Mouse (Mus musculus) midbrain, embryonic 15.5 days (tissue): ENCODE results near the gene Bckdhb. TPM values are rescaled to one million over a fixed set of nuclear protein-coding genes. Genes with fewer than 3 reads are reported as not detected.
"Not testable (repeated sequence)": the region's sequence is repeated elsewhere in the genome, so short reads cannot be mapped to it uniquely, and the experiment has no call there.

Source experiments
- ATAC-seq: fragments of 200-750 bp; cut with Nextera tagmentation; replicated peaks from 2 replicates; pipeline ENCODE4 v1.8.0; 2017; ENCODE audit warnings: moderate TSS enrichment
- H3K27ac ChIP-seq: fragments of 300-500 bp; sonication (generic); 2 replicates; pipeline ENCODE4 v1.5.1; 2015; ENCODE audit warnings: mild to moderate bottlenecking, inconsistent platforms
- H3K27me3 ChIP-seq: fragments of 300-500 bp; sonication (generic); replicated peaks from 2 replicates; pipeline ENCODE4 v1.6.1; 2015; ENCODE audit warnings: inconsistent platforms
- H3K36me3 ChIP-seq: fragments of 300-500 bp; sonication (generic); replicated peaks from 2 replicates; pipeline ENCODE4 v1.6.1; 2015; ENCODE audit warnings: inconsistent platforms
- H3K4me1 ChIP-seq: fragments of 300-500 bp; sonication (generic); 2 replicates; pipeline ENCODE4 v1.6.1; 2015; ENCODE audit warnings: inconsistent platforms
- H3K4me2 ChIP-seq: fragments of 300-500 bp; sonication (generic); 2 replicates; pipeline ENCODE4 v1.6.1; 2015; ENCODE audit warnings: inconsistent platforms, mild to moderate bottlenecking, moderate library complexity
- H3K4me3 ChIP-seq: fragments of 300-500 bp; sonication (generic); 2 replicates; pipeline ENCODE4 v1.5.1; 2015; ENCODE audit warnings: mild to moderate bottlenecking, inconsistent platforms
- H3K9ac ChIP-seq: fragments of 300-500 bp; sonication (generic); 2 replicates; pipeline ENCODE4 v1.6.1; 2015; ENCODE audit warnings: mild to moderate bottlenecking, inconsistent platforms
- H3K9me3 ChIP-seq: fragments of 300-500 bp; sonication (generic); 2 replicates; pipeline ENCODE4 v1.6.1; 2016; ENCODE audit warnings: inconsistent platforms
- WGBS: fragments of 180-500 bp; shearing (Covaris S2); methylation state at CpG from one replicate; pipeline ENCODE4 v1.1.7; 2015; ENCODE audit warnings: mixed read lengths; 5-methylcytosine and 5-hydroxymethylcytosine counted together
- polyA plus RNA-seq: library from polyadenylated mRNA; unstranded; fragments of >200 nt; fragmentation: Nextera tagmentation; extraction: Ambion mirVana; gene quantifications from 2 replicates; pipeline ENCODE4 v1.2.1, GENCODE M21; 2015

Gene Bckdhb
- polyA plus RNA-seq, 1 experiment from 2014 or later: 28.6 TPM

DNA sequence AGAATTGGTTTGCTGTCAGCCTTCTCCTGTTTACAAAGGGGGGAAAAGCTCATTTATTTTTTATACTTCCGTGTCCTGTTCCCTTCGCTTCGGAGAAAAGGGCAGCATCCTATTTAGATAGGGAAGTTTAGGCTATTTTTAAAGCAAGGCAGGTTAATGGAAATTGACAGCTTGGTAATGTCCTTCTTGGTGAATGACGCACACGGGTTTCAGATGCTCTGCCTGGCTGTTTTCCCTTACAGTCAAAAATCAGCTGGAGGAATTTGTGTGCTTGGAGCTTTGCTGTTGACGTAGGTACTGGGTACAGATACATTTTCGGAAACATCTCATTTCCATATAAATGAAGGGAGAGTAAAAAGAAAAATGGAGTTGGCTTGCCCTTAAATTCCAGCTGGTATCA, 44.4 kb downstream of the Bckdhb start:
- Histone ChIP-seq H3K4me2 (no peak overlapping the region), H3K4me3 (no peak overlapping the region), H3K36me3 (no peaks in the 10 kb centered on the region), H3K4me1 (no peaks in the 10 kb centered on the region), H3K27me3 (no peaks in the 10 kb centered on the region), H3K27ac (no peak overlapping the region), H3K9me3 (no peaks in the 10 kb centered on the region), H3K9ac (no peak overlapping the region)
- no peak for ATAC-seq
- 76% methylated on average over 7 of the region's 7 CpGs for WGBS

DNA sequence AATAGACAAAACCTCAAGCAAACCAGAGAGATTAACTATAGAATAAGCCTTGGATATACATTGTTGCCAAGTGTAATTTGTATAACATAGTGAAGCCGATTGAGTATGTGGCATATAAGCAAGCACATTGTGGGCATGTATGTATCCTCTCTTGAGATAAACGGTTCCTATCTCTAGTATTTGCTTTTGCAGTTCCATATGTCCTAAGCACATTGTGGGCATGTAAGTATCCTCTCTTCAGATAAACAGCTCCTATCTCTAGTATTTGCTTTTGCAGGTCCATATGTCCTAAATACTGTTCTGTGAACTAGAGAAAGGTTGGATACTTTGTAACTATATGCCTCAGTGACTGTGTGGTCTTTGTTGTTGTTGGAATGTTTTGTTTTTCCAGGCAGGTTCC, 48.5 kb downstream of the Bckdhb start:
- no peak for ATAC-seq
- no peak overlapping the region for H3K9ac ChIP-seq
- H3K27ac ChIP-seq: no peak overlapping the region
- no peaks in the 10 kb centered on the region for H3K9me3 ChIP-seq
- no peaks in the 10 kb centered on the region for H3K36me3 ChIP-seq
- H3K4me1 ChIP-seq: no peaks in the 10 kb centered on the region
- WGBS: 90% methylated on average over 2 of the region's 2 CpGs
- no peak overlapping the region for H3K4me3 ChIP-seq
- no peaks in the 10 kb centered on the region for H3K27me3 ChIP-seq
- no peak overlapping the region for H3K4me2 ChIP-seq

GRCm38 (mm10) chr9:83975811-83976210, 50.9 kb downstream of the Bckdhb start:
- no peak for ATAC-seq
- Histone ChIP-seq H3K27ac (no peak overlapping the region), H3K4me3 (no peak overlapping the region), H3K36me3 (no peaks in the 10 kb centered on the region), H3K4me2 (no peak overlapping the region), H3K9ac (no peak overlapping the region), H3K27me3 (no peaks in the 10 kb centered on the region), H3K4me1 (no peaks in the 10 kb centered on the region), H3K9me3 (no peaks in the 10 kb centered on the region)
- 98% methylated on average over 2 of the region's 2 CpGs for WGBS

DNA sequence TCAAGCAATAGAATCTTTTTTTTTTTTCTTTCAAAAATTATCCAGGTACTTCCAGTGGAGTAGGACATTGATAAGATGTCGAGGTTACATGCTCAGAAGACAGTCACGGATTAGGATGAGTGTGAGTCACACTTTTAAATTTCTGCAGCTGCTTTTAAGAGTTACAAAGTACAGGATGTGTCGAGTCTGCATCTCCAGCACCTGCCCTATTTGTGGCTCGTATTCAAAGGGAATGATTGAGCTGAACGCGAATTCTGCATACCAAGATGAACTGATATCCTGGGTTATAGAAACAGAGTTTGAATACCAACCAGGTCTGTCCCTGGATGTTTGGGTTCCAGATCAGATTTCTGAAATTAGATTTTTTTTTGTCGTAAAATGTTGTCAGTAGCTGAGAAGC, 56.3 kb downstream of the Bckdhb start:
- Histone ChIP-seq H3K9me3 (no peaks in the 10 kb centered on the region), H3K4me2 (no peak overlapping the region), H3K27ac (no peak overlapping the region), H3K27me3 (no peaks in the 10 kb centered on the region), H3K4me1 (no peaks in the 10 kb centered on the region), H3K36me3 (no peaks in the 10 kb centered on the region), H3K9ac (no peak overlapping the region), H3K4me3 (no peak overlapping the region)
- ATAC-seq: no peak
- 85% methylated on average over 7 of the region's 7 CpGs for WGBS

- Histone ChIP-seq H3K4me3 (no peak overlapping the region), H3K4me1 (no peaks in the 10 kb centered on the region), H3K36me3 (0 out of 2 replicates have a peak, but pooled peaks cover 4% of the 10 kb centered on the region), H3K9ac (no peak overlapping the region), H3K27ac (no peak overlapping the region), H3K27me3 (no peaks in the 10 kb centered on the region), H3K9me3 (no peaks in the 10 kb centered on the region), H3K4me2 (no peak overlapping the region)
- WGBS: 90% methylated on average over 2 of the region's 2 CpGs
- no peak for ATAC-seq
Measured at GRCm38 (mm10) chr9:84008961-84009360, 84.0 kb downstream of the Bckdhb start.

GRCm38 (mm10) chr9:84011146-84011545, 86.2 kb downstream of the Bckdhb start:
- no peaks in the 10 kb centered on the region for H3K27me3 ChIP-seq
- H3K9me3 ChIP-seq: no peaks in the 10 kb centered on the region
- H3K4me1 ChIP-seq: no peaks in the 10 kb centered on the region
- H3K36me3 ChIP-seq: no peaks in the 10 kb centered on the region
- H3K4me2 ChIP-seq: no peak overlapping the region
- no peak overlapping the region for H3K4me3 ChIP-seq
- no peak overlapping the region for H3K9ac ChIP-seq
- no peak for ATAC-seq
- H3K27ac ChIP-seq: no peak overlapping the region

DNA sequence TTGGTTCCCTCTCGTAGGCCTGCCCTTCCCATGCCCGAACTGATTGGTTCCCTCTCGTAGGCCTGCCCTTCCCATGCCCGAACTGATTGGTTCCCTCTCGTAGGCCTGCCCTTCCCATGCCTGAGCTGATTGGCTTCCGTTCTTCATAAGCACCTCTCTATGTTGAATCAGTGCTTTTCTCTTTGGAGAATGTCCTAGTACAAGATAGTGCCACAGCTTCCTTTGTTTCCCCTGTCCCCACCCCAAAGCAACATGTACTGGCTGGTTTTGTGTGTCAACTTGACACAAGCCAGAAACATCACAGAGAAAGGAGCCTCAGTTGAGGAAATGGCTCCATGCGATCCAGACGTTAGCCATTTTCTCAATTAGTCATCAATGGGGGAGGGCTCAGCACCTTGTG, 93.2 kb downstream of the Bckdhb start:
- H3K9ac ChIP-seq, H3K4me2 ChIP-seq, H3K9me3 ChIP-seq, H3K27ac ChIP-seq, H3K36me3 ChIP-seq, H3K4me3 ChIP-seq, H3K27me3 ChIP-seq, H3K4me1 ChIP-seq, ATAC-seq: not testable (repeated sequence)
- 94% methylated on average over 8 of the region's 8 CpGs for WGBS

DNA sequence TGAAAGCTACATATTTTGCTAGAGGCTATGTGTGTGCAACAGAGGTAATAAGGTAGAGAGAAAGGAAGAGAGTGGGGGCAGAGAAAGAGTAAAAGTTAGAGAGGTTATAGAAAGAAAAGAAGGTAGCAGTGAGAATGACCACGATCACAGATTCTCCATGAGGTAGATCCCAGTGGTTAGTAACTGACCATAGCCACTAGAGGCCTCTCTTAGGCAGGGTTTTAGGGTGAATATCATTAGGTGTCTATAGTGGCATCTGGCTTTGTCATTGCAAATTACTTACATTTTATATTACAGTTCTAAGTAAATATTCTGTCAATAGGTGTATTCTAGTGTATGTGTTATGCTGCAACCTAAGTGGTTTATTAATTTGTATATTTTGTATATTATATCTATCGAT, 94.7 kb downstream of the Bckdhb start:
- Histone ChIP-seq H3K27ac (no peak overlapping the region), H3K9me3 (no peaks in the 10 kb centered on the region), H3K4me2 (no peak overlapping the region), H3K4me1 (no peaks in the 10 kb centered on the region), H3K27me3 (no peaks in the 10 kb centered on the region), H3K9ac (no peak overlapping the region), H3K36me3 (no peaks in the 10 kb centered on the region), H3K4me3 (no peak overlapping the region)
- peak; percentile 78; the same call in 1 of the 2 replicates for ATAC-seq
- 60% methylated on average over 2 of the region's 2 CpGs for WGBS

DNA sequence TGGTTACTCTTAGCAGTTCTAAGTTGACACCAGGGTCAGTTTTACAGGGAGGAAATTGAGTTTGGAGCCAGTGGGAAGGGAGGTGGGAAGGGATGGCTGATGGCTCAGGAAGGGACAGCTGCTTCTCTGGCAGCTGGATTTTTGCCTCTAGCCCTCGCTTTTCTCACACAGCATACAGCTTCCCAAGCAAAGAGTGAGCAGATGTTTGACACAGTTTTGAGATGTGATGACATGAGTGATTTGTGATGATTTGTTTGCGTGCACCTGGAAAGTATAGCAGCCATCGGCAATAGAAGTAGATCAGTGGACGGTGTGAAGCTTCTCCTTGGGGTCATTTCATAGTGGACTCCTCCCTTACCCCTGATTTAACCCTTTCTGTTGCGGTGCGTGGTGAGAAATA, 96.2 kb downstream of the Bckdhb start:
- no peak for ATAC-seq
- WGBS: 90% methylated on average over 6 of the region's 6 CpGs
- no peak overlapping the region for H3K9ac ChIP-seq
- no peak overlapping the region for H3K4me2 ChIP-seq
- no peaks in the 10 kb centered on the region for H3K4me1 ChIP-seq
- H3K27ac ChIP-seq: no peak overlapping the region
- H3K9me3 ChIP-seq: no peaks in the 10 kb centered on the region
- H3K4me3 ChIP-seq: no peak overlapping the region
- no peaks in the 10 kb centered on the region for H3K27me3 ChIP-seq
- H3K36me3 ChIP-seq: no peaks in the 10 kb centered on the region

DNA sequence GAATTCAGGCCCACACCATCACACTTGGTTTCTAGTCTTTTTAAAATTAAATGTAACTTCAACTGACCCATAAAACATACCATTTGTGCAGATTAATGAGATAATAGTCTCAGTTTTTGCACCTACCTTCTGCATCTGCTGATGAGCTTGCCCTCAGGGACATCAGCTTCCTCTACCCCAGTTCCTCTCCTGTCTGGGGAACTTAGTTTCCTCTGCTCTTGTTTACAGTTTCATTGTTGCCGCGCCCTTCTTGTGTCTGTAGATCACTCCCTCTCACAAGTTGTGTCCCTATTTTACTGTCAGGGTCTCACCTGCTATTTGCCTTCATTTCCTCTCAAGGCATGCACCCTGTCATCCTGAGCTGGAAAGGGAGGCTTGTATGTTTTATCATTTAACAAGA, 103.2 kb downstream of the Bckdhb start:
- no peaks in the 10 kb centered on the region for H3K36me3 ChIP-seq
- H3K4me2 ChIP-seq: no peak overlapping the region
- no peak overlapping the region for H3K9ac ChIP-seq
- no peaks in the 10 kb centered on the region for H3K9me3 ChIP-seq
- no peaks in the 10 kb centered on the region for H3K27me3 ChIP-seq
- ATAC-seq: no peak
- peaks cover 11% of the 10 kb centered on the region for H3K4me1 ChIP-seq
- no peak overlapping the region for H3K27ac ChIP-seq
- H3K4me3 ChIP-seq: no peak overlapping the region
- 97% methylated on average over 2 of the region's 2 CpGs for WGBS

DNA sequence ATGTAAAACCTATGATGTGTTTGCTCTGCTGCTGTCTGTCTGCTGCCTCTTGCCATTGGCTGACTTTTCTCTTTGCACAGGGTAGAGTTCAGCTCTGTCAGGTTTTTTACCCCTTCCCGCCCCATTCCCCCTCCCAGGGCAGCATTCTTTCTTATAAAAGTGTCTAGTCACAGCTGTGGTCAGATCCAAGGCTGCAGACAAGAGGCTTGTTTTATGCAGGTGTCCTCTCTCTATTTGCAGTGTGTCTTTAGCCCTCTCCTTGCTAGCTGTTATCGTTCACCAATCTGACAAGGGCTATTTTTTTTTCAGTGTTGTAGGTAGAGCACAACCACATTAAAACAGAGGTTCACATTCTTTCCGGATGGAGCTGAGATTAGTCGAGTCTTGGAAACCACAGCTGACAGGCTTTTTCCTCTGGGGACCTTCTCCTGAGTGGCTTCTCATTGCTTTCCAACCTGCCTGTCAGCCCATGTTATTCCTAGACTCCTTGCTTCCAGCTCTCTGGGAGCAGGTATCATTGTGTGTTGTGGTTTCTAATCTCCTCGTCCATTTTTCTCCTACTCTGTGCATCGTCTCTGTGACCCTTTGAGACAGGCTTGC, 105.8 kb downstream of the Bckdhb start:
- H3K4me3 ChIP-seq: no peak overlapping the region
- no peak overlapping the region for H3K4me2 ChIP-seq
- no peaks in the 10 kb centered on the region for H3K36me3 ChIP-seq
- H3K27ac ChIP-seq: no peak overlapping the region
- H3K27me3 ChIP-seq: no peaks in the 10 kb centered on the region
- WGBS: 63% methylated on average over 6 of the region's 6 CpGs
- no peak overlapping the region for H3K9ac ChIP-seq
- H3K4me1 ChIP-seq: peaks cover 19% of the 10 kb centered on the region
- no peaks in the 10 kb centered on the region for H3K9me3 ChIP-seq
- ATAC-seq: no peak

DNA sequence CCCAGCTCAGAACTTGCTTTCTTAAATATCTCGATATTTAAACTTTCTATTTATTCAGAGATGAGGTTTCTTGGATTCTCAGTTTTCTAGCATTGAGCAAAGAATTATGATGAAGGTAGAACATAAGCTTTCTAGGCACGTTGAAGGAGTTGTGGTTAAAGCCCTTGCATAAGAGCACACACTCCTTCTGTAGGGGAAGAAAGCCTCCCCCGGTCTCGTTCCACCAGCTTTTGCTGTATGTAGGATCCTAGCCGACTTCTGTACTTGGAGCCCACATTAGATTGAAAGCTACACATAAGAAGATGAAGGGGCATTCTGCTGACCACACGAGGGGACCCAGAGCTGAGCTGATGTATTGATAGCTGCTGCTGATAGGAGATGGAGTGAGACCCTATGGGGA, 106.5 kb downstream of the Bckdhb start:
- 91% methylated on average over 6 of the region's 6 CpGs for WGBS
- Histone ChIP-seq H3K9me3 (no peaks in the 10 kb centered on the region), H3K36me3 (no peaks in the 10 kb centered on the region), H3K27me3 (no peaks in the 10 kb centered on the region), H3K27ac (no peak overlapping the region), H3K4me3 (no peak overlapping the region), H3K4me1 (peaks cover 19% of the 10 kb centered on the region), H3K4me2 (no peak overlapping the region), H3K9ac (no peak overlapping the region)
- ATAC-seq: no peak

DNA sequence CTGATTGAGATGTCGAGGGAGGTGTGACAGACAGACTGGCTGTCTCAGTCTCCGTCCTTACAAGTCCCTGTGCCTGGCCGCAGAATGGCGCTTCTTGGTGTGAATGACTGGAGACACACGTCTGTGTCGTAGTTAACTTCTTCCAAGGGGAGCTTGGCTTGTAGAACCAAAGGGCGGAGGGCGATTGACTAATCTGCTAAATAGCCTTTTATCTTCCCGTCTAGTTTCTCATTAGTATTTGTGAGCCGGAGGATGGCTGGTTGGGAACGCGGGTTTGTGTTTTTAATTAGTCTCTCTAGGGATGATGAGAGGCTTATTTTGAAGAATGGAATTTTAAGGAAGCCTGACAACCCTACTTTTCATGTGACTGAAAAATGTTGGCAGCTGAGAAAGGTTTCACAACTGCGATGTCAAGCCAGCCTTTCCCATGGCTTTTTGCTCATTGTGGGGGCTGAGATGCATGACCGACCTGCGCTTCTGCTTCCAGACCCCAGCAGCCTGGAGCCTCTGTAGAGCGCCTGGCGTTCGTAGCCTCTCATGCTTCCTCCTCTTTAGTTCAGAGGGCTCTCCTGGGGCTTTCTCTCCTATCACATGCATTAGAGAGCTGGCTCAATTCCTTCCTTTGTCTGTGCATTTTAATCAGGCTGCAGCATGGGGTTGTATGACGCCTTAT, 107.9 kb downstream of the Bckdhb start:
- WGBS: 5% methylated on average over 19 of the region's 19 CpGs
- Histone ChIP-seq H3K4me1 (peaks cover 19% of the 10 kb centered on the region), H3K9me3 (no peaks in the 10 kb centered on the region), H3K4me2 (peak overlapping the region; percentile 43), H3K9ac (peak overlapping the region; percentile 13; the same call in 1 of the 2 replicates), H3K27me3 (no peaks in the 10 kb centered on the region), H3K4me3 (peak overlapping the region; percentile 12), H3K36me3 (no peaks in the 10 kb centered on the region), H3K27ac (peak overlapping the region; percentile 84)
- ATAC-seq: peak; percentile 94
